Mouse (Mus musculus) lung, adult 2 months (tissue): ENCODE results near the gene Bcas3. TPM values are rescaled to one million over a fixed set of nuclear protein-coding genes. Genes with fewer than 3 reads are reported as not detected.
A peak's percentile ranks its signal among the peaks of the same experiment; 100 is the strongest.

Source experiments
- DNase-seq: peaks from one replicate; pipeline ENCODE4 v3.0.0; 2022
- H3K4me1 ChIP-seq: fragments of 200-500 bp; 2 replicates; pipeline ENCODE4 v1.6.1; 2011; ENCODE audit warnings: low read length; ENCODE audit not compliant: control insufficient read depth, insufficient read depth
- H3K4me3 ChIP-seq: fragments of 200-500 bp; replicated peaks from 2 replicates; pipeline ENCODE3; 2011; ENCODE audit warnings: low read depth, mild to moderate bottlenecking, control low read depth, low read length; ENCODE audit errors: extremely low read depth
- CTCF ChIP-seq: fragments of 200-500 bp; IDR thresholded peaks from 2 replicates; pipeline ENCODE4 v1.5.1; 2011; ENCODE audit warnings: mild to moderate bottlenecking, low read length, control low read depth; ENCODE audit not compliant: insufficient read depth
- POLR2A ChIP-seq: fragments of 200-500 bp; IDR thresholded peaks from 2 replicates; pipeline ENCODE4 v1.6.1; 2011; ENCODE audit warnings: low read depth, mild to moderate bottlenecking, control low read depth, low read length, borderline replicate concordance; ENCODE audit errors: extremely low read depth
- WGBS: fragments of 180-500 bp; shearing (Covaris S2); methylation state at CpG from one replicate; pipeline ENCODE4 v1.1.7; 2018; 5-methylcytosine and 5-hydroxymethylcytosine counted together
- polyA plus RNA-seq: library from polyadenylated mRNA; depleted of rRNA; stranded (reverse); fragments of >200 nt; gene quantifications from 2 replicates; pipeline ENCODE4 v1.2.3, GENCODE M21; 2012

The Bcas3 gene
- polyA plus RNA-seq, 1 experiment: 55.7 TPM

DNA sequence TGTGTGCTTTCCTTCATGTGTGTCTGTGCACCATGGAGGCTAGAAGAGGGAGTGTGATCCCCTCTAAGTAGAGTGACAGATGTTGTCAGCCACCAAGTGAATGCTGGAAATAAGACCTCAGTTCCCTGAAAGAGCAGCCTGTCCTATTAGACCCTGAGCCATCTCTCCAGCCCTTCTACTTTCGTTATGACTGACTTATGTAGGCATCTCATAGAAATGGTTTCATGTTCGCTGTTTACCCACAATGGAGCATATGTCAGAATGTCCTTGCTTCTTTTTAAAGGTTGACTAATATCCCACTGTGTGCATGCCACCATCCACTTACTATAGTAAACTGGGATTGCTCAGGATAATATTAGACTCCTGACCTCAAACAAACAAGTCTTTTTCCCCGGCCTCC lies 13.2 kb downstream of the Bcas3 start:
- 91% methylated on average over 3 of the region's 3 CpGs for WGBS
- H3K4me3 ChIP-seq: no peak overlapping the region
- DNase-seq: no peak
- no peak for TF ChIP-seq CTCF
- TF ChIP-seq POLR2A: no peak
- no peaks in the 10 kb centered on the region for H3K4me1 ChIP-seq

DNA sequence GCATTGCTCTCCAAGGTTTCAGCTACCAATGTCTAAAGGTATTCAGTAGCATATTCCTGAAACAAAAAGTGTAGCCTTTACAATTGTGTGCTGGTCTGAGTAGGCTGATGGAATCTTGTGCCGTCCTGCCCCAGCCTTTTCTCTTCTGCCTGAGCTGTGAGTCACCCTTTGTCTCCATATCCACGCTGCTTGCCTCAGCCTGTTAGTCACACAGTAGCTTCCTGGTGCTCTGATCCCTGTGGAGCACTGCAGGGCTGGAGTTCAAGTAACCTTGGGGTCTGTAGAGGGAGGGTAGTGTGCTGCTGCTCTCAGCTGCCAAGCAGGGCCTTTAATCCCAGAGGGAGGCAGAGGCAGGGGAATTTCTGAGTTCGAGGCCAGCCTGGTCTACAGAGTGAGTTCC lies 14.9 kb downstream of the Bcas3 start:
- DNase-seq: no peak
- H3K4me1 ChIP-seq: no peaks in the 10 kb centered on the region
- TF ChIP-seq POLR2A (no peak), CTCF (no peak)
- H3K4me3 ChIP-seq: no peak overlapping the region
- 75% methylated on average over 3 of the region's 3 CpGs for WGBS

DNA sequence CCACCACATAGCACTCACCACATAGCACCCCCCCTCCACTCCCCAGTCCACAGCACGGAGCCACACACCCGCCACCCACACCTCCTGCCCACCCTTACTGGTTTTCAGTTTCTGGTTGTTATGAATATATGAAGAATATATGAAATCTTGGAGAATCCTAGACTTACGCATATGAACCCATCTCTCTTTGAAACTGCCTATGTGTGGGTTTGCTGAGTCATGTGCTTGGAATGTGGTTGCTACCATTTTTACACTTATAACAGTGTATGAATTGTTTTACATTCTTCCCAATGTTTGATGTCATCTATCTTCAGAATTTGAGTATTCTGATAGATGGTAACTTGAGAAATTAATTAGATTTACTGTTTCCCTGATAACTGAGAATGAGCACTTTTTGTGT lies 26.1 kb downstream of the Bcas3 start:
- Histone ChIP-seq H3K4me1 (peaks cover 6% of the 10 kb centered on the region; the same call in 1 of the 2 replicates), H3K4me3 (no peak overlapping the region)
- no peak for DNase-seq
- WGBS: 85% methylated on average over 3 of the region's 3 CpGs
- TF ChIP-seq POLR2A (no peak), CTCF (no peak)

DNA sequence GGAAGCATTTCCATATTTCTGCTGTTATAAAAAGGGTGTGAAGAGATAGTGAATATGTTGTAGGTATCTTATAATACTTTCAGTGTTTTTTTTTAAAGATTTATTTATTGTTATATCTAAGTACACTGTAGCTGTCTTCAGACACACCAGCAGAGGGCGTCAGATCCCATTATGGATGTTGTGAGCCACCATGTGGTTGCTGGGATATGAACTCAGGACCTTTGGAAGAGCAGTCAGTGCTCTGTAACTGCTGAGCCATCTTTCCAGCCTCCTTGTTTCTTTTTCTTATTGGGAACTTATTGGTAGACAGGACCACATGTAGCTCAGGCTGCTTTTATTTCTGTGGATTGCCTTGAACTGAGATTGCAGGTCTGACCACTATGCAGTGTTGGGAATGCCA lies 27.1 kb downstream of the Bcas3 start:
- Histone ChIP-seq H3K4me1 (peaks cover 7% of the 10 kb centered on the region; the same call in 1 of the 2 replicates), H3K4me3 (no peak overlapping the region)
- WGBS: 17% methylated on average over 1 of the region's 1 CpGs
- no peak for DNase-seq
- TF ChIP-seq CTCF: no peak

DNA sequence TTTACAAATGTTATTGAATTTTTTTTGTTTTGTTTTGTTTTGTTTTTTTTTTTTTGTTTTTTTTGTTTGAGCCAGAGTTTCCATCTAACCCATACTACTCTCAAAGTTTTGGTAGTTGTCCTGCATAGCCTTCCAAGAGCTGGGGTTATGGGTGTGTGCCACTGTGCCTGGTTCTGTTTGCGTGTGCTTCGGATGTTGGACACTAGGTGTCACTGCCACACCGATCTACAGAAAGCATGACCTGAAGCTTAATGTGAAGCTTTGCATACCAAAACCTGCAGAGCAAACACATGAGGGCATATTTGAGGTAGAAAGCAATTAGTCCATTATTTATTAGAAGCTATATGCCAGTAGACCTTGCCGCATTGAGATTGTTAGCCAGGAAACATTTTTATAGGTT lies 29.1 kb downstream of the Bcas3 start:
- WGBS: 8% methylated on average over 4 of the region's 4 CpGs
- peak; percentile 68 for DNase-seq
- H3K4me1 ChIP-seq: peaks cover 7% of the 10 kb centered on the region; the same call in 1 of the 2 replicates
- TF ChIP-seq CTCF (peak; percentile 90), POLR2A (no peak)
- H3K4me3 ChIP-seq: no peak overlapping the region

DNA sequence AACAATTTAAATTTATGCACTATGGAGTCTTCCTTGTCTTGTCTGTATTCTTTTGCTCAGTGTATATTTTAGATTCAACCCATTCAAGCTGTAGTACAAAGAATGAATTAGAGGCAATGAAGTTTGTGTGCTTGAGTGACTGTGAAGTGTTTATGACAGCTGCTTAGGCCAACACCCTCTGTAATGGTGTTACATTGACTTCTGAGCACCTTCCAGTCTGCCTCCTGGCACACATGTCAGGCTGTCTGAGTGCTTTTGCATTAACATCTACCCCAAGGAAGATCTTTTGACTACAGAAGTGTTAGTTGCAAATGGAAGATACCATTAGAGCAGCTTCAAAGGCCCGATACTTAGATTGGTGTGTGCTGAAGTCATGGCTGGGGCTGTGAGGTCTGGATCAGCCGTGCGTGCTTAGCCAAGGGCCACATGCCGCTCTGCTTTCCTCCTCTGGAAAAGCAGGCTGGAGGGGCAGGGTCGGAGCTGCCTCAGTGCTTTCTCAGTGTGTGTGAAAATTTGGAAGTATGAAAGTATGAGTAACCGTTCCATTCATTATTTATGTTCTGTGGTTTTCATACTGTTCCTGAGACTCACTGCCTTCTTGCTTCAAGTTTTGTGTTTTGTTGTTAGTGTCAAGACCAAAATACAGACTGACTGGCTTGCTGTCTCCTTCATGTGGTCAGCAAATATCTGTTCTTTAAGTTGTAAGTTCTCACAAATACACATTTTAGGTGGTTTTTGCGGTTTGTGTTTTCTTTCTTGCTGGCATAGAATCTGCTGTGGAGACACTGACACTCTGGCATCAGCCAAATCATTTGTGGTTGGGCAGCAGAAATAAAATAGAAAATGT lies 31.2 kb downstream of the Bcas3 start:
- no peak for DNase-seq
- WGBS: 67% methylated on average over 7 of the region's 7 CpGs
- peaks cover 7% of the 10 kb centered on the region; the same call in 1 of the 2 replicates for H3K4me1 ChIP-seq
- no peak overlapping the region for H3K4me3 ChIP-seq
- TF ChIP-seq CTCF (no peak), POLR2A (no peak)

DNA sequence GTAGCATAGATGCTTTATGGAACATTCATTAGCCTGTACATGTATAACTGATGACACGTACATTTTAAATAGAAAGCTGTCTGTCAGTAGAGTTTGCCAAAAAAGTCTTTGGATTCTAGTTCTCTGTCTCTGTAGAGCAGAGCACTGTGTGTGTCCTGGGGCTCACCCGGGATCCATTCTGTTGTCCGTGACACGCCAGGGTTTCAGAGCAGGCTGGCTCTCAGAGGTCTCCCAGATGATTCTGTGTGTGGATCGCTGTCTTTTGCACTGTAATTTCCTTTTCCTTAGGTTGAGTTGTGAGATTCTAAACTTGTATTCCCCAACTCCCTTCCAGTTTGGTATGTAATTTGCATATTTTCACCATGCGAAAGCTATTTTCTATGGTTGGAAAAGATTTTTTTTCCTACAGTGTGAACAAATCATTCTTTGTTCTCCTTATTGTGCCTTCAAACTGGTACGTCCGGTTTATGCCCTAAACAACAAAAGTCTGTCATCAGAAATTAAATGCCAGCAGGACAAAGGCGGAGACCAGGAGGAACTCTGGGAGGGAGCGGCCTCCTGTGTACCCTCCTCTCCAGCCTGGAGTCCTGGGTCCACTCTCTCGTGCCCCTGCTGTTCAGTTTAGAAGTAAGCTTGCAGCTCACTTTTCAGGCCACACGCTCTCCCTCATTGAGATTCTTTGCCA lies 39.4 kb downstream of the Bcas3 start:
- TF ChIP-seq CTCF (no peak), POLR2A (no peak; the same call in 1 of the 2 replicates)
- 40% methylated on average over 12 of the region's 12 CpGs for WGBS
- Histone ChIP-seq H3K4me3 (no peak overlapping the region), H3K4me1 (peaks cover 5% of the 10 kb centered on the region)
- DNase-seq: peak; percentile 18

DNA sequence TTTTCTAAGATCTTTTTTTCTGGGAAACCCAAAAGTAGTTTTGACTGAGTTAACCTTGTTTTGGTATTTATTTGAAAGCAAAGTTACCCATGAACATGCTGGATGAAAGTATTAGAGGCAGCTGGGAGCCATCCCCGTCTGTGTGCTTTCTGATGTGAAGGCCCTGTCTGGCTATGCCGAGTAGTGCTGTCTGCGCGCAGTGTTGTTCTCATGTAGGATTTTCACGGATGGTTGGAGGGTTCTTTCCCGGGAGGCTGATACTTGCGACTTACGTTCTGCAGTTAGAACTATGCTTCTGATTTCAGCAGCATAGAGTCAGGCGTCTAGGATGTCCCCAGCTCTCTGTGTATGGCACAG lies 39.9 kb downstream of the Bcas3 start:
- no peak for TF ChIP-seq CTCF
- no peak for TF ChIP-seq POLR2A
- DNase-seq: no peak
- 66% methylated on average over 9 of the region's 9 CpGs for WGBS
- peaks cover 5% of the 10 kb centered on the region for H3K4me1 ChIP-seq
- no peak overlapping the region for H3K4me3 ChIP-seq

DNA sequence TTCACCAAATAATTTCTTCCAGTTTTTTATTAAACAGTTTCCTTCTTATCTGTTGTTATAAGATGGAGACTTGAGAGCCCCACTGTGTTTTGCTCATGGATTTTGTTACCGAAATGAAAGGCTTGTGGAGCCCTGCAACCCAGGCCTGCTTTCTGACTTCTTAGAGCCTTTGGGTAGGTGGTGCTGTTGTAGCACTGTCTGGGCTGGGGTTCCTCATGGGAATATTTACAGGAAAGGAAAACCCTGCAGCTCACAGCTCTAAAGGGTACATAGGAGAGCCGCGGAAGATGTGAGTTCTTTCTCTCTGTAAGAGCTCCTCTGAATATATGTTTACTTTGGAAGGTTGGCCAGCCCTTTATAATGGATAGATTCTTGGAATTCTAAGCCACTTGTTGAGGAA lies 41.0 kb downstream of the Bcas3 start:
- no peak for DNase-seq
- 41% methylated on average over 3 of the region's 3 CpGs for WGBS
- peaks cover 5% of the 10 kb centered on the region for H3K4me1 ChIP-seq
- H3K4me3 ChIP-seq: no peak overlapping the region
- no peak for TF ChIP-seq CTCF
- no peak for TF ChIP-seq POLR2A

DNA sequence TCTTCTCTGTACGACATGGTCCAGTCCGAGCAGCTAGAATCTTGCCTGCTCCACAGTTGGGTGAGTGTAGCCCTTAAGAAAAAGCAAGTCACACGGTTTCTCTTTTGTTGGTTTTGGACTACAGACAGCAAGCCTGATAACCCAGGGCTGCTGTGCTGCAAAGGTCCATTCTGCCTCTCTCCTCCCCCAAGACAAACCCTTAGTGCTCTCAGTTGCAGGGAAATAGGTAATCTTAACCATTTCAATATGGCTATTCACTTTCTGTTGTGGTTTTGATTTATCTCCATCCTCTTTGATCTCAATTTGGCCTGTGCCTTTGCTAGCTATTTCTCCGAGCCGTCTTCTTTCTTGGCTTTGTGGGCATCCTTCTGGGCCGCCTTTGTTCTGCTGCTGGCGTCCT lies 42.4 kb downstream of the Bcas3 start:
- H3K4me1 ChIP-seq: peaks cover 5% of the 10 kb centered on the region
- no peak for TF ChIP-seq CTCF
- TF ChIP-seq POLR2A: no peak
- WGBS: 67% methylated on average over 7 of the region's 7 CpGs
- no peak overlapping the region for H3K4me3 ChIP-seq
- DNase-seq: no peak

DNA sequence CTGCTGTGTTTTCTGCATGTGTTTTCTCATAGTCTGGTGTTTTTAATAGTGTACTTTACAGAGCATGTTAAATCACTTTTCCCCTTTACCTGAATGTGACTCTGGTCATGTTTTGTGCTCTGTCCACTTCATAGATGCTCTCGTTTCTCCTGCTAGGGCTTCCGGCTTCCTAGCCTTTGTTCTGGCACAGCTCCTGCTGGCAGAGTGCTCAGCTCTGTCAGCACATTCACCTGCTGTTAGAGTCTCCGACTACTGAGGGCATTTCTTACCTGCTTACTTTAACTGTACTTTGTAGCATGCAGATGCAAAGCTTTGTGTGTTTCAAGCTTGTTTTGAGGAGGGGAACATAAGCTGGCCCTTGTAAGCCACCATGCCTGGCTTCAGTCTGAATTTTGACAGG lies 53.6 kb downstream of the Bcas3 start:
- no peak for DNase-seq
- H3K4me3 ChIP-seq: no peak overlapping the region
- H3K4me1 ChIP-seq: peaks cover 2% of the 10 kb centered on the region; the same call in 1 of the 2 replicates
- 33% methylated on average over 3 of the region's 3 CpGs for WGBS
- TF ChIP-seq CTCF (no peak), POLR2A (no peak)
